Mouse (Mus musculus): ENCODE results near the gene Slc17a9.

Gene Slc17a9

DNA sequence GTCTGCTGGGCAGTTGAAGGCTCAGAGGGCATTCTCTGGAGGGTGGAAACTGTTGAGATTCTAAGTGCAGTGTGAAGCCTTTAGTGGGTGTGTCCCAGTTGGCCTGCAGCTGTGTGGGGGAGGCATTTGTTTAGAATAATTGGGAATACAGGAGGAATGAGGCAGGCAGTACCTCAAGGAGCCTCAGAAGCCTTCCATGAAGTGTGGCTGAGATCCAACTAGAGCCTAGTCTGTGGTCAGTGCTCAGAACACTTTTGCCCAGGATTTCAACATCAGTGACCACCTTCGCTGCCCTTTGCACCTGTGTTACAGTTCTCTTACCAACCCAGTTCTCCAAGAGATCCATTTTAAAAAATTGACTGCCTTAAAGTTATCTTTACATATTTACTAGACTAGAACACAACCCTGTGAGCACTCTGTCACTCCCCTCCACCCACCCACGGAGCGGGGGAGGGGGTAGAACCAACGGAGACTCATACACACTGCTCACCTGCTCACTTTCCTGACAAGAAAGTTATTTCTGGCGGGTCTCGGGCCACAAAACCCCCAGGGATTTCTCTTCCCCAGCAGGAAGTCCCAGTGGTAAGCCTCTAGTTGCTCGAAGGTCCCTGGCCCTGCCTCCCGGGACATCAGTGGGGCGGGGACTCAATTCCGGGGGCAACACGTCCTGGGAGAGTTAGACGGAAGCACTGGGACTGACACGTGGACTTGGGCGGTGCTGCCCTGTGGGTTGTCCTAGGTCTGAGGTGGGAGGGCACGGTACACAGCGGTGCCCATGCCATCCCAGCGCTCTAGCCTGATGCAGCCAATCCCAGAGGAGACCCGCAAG, at the start of gene Slc17a9:
Gene Slc17a9, plus strand, starts transcription at position 679 of the 829 bp plus-strand sequence.
- peak; percentile 74 for DNase-seq

DNA sequence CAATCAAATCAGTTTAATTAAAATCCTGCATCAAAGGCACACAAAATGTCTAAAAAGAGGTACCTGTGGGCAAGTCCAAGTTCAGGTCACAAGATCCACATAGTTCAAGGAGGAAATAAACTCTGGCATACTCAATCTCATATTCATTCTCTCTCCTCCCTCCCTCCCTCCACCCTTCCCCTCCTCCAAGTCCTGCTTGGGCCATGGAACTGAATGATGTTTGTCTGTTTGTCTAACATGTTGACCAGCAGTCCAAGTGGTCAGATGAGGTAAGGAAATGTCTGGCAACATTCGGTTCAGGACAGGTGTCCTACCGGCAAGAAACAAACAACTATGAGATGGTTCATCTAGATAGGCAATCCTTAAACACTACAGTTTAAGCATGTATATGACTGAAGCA, 48.4 kb upstream of the Slc17a9 start:
- DNase-seq, result no peak

DNA sequence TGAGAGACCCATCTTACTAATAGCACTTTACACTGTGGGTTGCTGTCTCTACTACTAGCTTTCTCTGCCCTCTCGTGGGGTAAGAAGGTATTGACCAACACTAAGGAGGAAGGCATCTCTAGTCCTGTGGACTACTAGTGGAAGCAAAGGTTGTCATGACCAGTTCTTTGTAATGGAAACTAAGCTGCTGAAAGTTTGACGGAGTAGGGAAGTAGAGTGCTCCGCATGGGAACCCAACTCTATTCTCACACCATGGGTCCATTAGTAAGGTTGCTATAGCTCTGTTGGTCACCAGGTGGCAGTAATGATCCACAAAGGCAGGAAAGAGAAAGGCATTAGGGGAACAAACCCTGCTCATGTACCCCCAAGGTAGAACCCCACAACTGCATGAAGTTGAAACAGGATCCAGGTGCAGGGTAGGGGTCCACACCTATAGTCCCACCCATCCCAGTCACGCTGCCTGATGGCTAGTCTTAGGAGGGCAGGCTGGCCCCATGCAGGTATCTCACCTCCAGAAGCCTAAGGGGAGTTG, 46.4 kb upstream of the Slc17a9 start:
- DNase-seq, result peak; percentile 77

DNA sequence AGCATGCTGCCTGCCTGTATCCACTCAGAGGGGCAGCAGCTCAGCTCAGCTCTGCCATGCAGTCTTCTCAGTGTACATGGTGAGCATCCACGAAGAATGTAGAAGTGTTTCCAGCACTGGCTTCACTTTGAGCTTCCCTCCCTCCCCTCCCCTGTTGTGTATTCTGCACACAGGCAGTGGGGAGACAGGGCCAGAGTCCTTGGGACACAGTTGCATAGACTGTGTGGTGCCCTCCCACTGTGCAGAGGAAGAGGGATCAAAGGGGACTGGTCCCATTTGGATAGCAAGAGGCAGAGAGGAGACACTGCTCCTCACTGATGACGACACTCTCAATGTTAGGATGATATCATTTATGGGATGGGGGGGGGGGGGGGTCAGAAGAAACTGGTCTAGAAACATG, 43.8 kb upstream of the Slc17a9 start:
- no peak for DNase-seq

DNA sequence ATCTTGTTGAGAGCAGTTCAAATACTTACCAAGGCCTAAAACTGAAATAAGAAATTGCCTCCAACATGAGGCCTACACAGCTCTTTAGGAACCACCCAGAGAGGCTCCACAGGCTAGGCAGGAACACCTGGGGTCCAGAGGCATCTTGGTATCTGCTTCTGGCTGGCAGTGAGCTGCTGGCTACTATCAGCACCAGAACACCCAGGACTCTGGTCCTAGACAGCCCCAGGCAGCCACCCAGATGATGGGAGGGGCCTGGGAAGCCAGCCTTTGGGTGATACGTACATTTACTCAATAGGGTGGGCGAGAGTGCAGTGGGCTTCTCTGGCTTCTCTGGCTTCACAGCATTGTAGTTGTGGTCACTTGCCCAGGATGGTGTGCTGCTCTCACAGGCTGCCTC, 41.5 kb upstream of the Slc17a9 start:
- DNase-seq, result no peak

DNA sequence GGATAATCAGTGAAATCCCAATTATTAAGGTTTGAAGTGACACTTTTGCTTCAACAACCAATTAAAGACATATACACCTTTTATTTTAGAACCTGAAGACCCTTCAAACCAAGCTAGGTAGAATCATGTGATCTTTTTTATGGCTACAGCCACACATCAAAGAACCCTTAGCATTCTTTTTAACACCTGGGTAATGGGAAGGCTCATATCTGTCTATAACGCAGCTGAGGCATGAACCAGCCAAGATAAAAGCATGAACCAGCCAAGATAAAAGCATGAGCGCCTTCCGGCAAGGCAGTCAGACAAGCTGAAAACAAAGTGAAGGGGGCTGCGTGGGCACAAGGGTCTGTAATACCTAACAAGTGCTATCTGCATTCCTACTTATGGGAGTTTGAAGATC, 41.0 kb upstream of the Slc17a9 start:
- DNase-seq, result no peak

DNA sequence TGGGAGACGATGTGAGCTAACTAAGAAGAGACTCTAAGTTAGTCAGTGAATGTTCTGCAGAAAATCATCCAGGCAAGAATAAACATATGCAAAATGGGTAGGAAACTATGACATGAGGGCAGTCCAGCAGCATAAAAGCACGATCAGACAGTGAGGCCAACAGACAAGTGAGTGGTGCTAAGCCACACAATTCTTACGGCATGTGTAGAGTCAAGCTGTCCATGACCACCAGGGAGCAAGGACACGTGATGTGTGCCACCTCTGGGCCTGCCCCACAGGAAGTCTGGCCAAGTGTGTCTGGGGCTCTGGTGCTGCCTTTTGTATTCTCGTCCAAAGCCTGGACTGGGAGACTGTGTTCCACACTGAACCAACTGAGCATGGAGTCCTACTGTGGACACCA, 35.2 kb upstream of the Slc17a9 start:
- DNase-seq, result no peak

DNA sequence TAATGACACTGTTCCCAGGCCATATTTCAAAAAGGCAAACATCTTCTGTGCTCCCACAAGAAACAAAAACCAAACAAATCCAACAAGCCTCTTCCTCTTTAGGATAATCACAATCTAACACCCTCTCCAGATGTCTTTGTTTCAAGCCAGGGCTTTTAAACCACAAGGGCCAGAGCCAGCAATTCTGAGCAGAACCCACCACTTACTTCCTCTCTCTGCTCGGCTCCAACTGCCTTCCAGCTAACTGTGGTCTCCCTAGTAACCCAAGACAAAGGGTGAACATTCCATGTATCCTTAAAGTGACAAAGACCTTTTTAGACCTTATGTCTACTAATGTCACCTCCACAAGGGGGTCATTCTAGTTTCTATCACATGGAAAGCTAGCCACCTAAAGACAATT, 32.4 kb upstream of the Slc17a9 start:
- peak; percentile 48 for DNase-seq

DNA sequence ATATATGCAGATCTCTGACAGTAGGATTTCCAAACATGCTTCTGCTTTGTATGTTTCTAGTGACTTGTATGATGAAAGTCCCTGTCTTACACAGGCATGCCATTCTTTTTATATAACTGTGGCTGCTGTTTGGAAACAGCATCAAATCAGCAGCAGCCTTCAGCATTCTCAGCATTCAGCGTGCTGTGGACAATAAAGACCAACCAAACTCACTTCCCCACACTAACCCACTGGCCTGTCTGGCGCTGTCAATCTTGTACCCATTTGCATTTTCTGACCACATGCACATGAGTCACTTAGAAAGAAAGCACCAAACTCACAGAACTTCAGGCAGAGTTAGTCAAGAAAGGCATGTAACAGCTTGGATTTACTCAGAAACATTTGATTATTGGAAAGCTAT, 29.9 kb upstream of the Slc17a9 start:
- DNase-seq, result no peak

DNA sequence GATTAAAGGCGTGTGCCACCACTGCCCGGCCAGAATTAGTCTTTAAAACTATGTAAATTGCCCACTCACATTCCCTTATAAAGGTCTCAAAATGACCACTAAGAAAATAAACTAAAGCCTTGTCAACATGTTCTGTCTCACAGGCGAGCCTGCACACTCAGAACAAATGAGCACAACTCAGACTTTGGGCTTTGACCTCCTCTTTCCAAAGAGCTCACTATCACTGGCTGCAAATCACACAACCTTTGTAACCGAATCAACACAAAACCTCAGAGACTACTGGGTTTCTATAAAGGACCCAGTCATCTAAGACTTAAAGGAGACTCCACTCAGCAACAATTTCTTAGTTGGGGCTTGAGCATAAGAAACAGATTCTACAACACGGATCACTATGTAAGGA, 24.6 kb upstream of the Slc17a9 start:
- peak; percentile 48 for DNase-seq

DNA sequence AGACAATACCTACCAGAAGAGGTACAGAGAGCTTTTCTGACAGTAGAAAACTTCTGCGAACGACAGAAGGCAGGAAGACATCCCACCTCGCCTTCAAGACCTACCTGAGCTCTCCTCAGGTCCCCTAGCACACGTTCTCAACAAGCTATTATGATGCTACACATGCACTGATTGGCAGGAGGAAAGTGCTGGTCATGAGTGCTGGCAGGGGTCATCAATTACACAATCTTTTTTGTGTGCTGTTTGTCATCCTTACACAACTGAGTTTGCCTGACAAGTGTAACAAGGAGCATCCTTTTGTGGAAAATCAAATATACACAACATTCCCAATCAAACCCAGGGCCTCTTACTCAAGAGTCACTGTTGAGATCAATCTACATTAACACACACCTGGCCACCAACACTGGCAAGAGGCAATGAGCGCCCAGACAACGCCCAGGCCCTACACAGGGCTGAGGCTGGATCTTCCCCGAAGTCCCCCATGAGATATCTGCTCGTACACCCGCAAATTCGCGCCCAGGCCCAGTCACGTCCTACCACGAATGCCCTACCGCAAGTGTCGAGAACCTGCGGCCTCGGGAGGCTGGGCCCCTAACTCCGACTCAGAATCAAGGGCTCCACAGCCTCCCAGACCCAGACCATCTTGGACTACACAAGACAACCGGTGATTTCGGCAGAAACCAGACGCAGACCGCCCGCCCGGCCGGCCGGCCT, 23.9 kb upstream of the Slc17a9 start:
- no peak for DNase-seq

DNA sequence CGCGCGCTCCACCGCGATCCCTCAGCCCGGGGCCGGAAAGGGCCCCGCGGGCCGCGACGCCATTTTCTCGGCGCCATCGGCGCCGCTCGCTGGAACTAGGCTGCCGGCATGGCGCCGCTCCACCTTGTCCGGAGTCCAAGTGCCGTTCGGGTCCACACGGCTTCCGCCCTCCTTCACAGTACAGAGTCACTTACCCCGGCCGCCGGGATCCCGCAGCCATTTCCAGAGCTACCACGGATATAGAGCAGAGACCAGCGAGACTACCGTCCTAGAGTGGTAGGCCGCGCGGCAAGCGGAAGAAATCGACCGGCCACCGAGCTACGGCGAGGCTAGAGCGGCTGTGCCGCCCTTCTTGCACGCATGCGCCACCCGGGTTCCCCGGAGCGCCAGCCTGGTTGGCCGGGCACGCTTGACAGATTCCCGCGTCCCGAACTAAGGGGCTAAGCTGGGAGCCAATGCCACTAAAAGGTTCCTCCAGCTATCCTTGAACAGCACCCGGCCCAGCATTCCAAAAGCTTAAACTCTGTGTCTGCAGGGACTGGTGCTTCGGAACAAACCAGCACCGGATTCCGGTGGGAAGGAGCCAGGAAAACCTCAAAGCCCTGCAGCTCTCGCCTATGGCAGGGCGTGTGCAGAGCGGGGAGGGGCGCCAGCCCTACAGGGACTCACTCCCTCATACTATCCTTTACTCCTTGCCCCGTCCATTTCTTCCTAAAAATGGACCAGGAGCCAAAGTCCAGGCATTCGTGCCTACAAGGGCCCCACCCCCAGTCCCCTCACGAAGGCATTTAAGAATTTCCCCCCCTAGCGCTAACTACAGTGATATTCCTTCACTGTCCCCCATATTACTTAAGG, 23.1 kb upstream of the Slc17a9 start:
- DNase-seq, result peak; percentile 95

DNA sequence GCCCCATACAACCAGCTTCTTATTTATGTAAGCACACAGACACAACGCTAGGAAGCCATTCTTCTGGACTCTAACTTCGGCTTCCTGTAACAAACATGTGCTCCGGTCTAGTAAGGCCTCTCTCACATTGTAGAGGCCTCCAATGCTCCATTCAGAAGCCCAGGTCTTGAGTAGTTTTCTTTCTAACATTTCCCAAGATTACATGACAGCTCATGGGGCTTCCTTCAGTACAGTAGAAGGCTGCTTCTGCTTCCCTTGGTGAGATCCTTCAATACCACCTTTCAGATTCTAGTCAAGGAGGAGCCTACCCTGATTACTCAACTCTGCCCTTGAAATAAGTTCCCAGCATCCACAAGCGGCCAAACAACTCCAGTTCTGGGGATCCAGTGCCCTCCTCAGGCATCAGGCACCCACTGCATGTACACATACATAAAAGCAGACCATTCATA, 22.3 kb upstream of the Slc17a9 start:
- DNase-seq, result no peak

DNA sequence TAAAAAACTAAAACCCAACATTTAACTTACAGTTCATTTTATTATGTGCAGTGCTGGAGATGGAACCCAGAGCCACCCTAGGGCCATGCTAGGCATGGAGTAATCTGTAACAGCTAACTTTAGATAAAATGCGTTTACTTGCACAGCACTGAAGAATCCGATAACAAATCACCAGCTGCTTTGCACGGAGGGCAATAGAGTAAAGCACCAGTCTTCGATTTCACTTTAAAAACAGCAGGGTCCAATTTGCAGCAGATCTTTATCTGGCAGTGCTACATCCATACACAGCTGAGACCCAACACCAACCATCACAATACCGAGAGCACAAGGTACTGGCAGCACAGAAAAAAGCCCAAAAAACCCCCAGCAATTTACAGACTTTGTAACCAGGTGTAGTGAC, 21.9 kb upstream of the Slc17a9 start:
- no peak for DNase-seq

DNA sequence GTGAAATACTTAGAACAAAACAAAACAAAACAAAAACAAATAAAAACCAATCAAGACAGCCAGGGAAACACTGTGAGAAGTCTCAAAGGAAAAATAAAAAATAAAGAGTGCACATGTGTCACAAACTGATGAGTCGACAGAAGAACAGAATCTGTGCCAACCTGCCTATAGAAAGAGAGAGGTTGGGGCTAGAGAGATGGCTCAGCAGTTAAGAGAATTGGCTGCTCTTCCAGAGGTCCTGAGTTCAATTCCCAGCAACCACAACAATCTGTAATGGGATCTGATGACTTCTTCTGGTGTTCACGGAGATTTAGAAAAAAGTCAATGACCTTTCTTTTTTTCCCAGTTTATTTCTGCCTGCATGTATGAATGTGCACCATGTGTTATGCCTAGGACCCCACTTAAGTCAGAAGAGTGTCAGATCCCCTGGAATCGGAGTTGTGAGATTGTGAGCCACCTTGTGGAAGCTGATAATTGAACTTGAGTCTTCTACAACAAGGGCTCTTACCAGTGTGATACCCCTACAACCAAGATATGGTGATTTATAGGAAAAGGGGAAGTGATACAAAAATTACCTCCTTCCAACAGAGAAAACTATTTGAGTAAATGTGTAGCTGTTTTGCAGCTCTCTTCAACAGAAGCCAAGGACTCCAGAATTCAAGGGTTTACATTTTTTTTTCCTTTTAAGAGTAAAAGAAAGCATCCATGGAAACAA, 21.3 kb upstream of the Slc17a9 start:
- DNase-seq, result no peak

DNA sequence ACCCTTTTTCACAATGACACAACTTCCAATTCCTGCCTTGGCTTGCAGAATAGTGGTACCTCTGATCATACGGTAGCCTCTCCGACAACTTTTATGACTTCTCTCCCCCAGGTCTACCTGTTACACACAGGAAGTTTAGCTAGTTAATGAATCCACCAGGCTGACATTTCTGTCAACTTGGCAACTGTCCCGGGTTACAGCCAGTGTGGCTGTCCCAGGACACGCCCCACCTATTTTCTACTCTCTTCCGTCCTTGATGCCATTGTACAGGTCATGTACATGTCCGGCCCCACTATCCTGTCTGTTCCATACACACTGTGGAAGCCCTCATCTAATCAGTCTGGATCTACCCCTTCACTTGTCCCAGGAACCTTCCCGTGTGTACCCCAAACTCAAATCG, 20.5 kb upstream of the Slc17a9 start:
- peak; percentile 90 for DNase-seq

DNA sequence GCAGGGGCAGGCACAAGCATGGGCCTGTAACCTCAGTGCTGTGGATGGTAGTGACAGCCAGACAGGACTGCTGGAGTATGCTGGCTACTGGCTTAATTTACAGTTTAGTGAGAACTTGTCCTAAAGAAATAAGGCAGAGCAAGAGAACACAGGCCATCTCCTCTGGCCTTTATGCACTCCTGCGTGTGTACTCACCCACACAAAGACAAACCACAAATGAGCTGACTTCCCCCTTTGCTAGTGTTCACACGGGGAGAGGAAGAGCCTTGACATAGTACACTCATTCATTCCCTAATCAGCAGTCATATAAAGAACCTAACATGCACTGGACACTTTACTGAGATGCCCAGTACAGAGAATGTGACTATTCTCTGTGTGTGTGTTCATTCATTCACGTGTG, 20.0 kb upstream of the Slc17a9 start:
- no peak for DNase-seq

DNA sequence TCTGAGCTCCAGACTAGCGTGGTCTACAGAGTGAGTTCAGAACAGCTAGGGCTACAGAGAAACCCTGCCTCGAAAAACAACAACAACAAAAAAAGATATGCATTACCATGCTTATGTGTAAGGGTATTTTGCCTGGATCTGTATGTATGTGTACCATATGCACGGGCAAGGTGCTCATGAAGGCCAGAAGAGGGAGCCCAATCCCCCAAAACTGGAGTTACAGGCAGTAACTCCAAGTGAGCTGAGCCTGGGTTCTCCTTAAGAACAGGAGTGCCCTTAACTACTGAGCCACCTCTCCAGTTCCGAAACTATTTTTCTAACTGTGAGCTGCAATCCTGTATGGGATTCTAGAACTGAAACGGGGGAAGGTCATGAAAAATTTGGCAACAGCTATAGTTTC, 19.1 kb upstream of the Slc17a9 start:
- no peak for DNase-seq

DNA sequence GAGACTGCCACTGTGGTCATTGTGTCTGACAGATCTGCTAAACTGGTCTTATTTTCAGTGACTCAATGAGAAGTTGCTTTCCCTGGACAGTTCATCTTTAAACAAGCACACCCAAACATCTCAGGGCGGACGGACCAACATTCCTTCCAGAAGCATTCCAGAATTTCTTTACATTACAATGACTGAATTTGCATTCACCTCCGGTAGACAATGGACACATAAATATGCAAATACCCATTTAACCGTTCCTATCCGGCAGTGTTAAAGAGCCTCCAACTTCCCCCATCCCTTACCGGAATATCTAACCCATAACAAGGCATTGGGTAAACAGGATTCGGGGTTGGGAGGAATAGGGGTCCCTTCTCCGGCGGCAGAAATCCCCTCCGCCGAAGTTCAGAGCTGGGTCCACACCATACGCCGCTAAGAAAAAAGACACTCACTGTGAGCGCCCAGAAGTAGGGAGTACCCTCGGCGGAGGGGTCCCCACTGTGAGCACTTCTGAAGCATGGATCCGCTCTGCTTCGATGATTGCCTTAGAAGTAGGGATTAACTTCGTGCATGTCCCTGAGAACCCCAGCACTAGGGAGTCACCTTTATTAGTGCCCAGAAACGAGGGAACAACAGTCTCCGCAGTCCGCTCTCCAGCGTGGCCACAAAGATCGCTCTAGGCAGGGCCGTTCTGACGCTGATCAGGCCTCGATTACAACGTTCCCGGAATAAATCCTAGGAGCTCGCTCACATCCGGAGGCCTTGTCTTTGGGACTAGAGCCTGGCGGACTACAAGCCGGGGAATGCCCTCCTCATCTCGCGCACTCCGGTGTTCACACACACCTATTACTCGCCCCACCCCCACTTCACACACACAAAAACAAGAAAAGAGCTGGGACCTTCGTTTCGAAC, 15.8 kb upstream of the Slc17a9 start:
- no peak for DNase-seq

DNA sequence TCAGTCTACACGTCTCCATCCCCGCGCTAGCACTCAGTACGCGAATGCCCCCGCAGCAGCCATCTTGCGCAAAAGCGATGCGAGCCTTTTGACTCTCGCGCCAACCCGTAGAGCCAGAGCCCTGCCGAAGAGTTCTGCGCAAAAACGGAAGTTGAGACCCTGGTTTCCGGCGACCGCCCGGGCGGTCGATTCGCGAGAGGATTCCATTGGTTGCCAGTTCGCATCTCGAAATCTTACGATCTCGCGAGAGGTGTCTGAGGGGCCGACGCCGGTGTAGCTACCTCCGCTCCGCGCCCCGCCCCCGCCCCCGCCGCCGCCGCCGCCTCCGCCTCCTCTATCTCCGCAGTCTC, 15.2 kb upstream of the Slc17a9 start, which contains the start of the genes Dido1 and Gid8:
Gene Dido1, minus strand, starts transcription at position 77 of the 350 bp plus-strand sequence.
Gene Gid8, plus strand, starts transcription at position 195 of the 350 bp plus-strand sequence.
- DNase-seq, result peak; percentile 98

Measured in kidney, postnatal 14 days (tissue).